Mouse (Mus musculus) kidney, adult 10 weeks (tissue): ENCODE results near the gene Sort1. TPM values are rescaled to one million over a fixed set of nuclear protein-coding genes. Genes with fewer than 3 reads are reported as not detected.

ENCODE experiments used
- polyA plus RNA-seq: library from polyadenylated mRNA; stranded (reverse); fragments of 350-450 nt; fragmentation: Illumina TruSeq; extraction: RNeasy Lipid Tissue Mini Kit (QIAGEN cat#74804); gene quantifications from one replicate; pipeline ENCODE4 v1.2.3, GENCODE M21; 2014; ENCODE audit warnings: low read depth, low replicate concordance

Gene Sort1
- polyA plus RNA-seq = 24.3 TPM

DNA sequence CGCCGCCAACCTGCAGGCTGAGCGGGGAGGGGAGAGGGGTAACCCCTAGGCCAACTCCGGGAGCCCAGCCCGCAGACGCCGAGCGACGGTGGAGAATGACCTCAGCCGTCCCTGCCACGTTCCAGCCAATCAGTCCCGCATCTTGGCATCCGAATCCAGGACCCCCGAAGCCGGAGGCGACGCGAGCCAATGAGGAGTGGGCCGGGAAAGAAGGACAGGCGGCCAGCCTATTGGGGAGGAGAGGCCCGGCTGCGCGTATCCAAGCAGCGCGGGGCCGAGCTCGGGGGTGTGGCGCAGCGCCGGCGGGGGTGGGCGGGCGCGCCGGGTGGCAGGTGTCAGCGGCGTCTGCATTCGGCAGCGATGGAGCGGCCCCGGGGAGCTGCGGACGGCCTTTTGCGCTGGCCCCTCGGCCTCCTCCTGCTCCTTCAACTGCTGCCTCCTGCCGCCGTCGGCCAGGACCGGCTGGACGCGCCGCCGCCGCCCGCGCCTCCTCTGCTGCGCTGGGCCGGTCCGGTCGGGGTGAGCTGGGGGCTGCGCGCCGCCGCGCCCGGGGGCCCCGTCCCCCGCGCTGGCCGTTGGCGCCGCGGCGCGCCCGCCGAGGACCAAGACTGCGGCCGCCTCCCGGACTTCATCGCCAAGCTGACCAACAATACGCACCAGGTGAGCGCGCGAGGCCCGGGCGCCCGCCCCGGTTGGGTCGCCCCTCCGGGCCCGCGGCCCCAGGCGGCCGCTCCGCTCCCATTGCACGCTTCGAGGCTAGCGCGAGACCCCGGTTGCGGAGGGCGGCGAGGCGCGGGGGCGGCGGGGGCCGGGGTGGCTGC lies at the start of gene Sort1:
Gene Sort1, plus strand, starts transcription at position 302 of the 821 bp plus-strand sequence.

DNA sequence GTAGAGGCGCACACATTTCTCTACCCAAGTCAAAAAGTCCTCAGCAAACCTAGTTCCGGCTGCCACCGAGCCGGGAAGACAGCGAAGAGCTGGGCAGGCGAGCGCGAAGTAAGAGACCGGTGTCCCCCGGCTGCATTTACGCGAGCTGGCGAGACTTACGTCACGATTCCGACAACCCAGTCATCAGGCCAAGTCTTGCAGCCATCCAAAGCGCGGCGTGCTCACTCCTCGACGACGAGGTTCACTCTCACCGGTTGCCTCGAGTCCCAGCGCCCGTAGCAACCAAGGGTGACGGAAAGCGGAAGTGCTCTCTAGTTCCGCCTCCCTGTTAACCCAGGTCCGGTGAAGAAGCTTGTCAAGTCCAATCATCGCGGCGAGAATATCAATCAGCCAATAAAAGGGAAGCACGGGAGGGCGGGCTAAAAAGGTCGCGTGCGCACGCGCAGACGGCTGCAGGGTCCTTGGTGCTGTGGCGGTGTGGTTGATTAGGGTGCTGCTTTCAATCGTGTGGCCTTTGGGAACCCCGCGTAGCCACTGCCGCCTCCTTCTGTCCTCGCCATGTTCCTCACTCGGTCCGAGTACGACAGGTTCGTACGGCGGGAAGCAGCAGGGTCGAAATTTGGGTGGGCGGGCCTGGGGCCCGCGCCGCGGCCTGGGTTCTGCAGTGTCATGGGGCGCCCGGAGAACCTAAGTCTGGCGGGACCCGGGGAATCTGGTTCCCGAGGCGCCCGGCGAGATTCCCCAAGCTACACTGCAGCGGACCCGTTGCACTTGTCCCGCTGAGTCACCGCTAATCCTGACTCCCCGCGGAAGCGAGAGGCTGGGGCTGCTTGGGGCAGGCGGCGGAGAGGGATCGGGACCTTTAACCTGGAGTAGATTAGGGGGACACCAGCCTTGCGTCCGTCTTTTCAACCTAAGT lies 26.9 kb upstream of the Sort1 start, which contains the start of gene Psma5:
Gene Psma5, plus strand, starts transcription at position 208 of the 919 bp plus-strand sequence.

DNA sequence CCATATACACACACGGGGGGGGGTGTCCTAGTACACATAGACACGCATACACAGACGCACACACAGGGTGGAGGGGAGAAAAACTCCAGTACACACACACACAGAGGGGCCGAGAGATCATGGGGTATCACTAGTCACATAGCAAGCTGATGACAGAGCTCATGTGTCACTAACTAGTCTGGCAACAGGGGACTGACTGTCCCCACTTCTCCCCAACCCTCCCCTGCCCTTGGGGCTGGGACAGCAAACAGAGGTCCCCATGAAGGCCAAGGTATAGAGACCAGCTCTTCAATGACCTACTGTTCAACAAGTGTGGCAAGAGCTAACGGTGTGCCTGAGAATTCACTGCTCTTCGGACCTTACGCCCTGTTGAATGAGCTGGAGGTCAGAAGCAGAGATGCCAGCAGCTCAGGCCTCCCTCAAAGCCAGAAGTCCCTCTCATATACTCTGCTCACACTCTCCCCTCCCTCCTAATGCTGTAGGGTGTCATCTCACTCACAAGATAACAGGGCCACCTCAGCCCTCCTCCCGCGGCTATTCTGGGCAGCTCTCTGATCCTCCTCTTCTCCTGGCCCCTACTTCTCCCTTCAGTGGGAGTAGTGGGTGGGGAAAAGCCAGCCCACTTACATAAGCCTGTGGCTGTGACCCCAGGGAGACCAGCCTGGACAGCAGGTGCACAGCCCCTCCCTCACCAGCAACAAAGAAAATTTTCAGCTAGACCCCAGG lies 80.6 kb downstream of the Sort1 start, which contains the start of gene Mybphl:
Gene Mybphl, plus strand, starts transcription at position 642 of the 726 bp plus-strand sequence.

DNA sequence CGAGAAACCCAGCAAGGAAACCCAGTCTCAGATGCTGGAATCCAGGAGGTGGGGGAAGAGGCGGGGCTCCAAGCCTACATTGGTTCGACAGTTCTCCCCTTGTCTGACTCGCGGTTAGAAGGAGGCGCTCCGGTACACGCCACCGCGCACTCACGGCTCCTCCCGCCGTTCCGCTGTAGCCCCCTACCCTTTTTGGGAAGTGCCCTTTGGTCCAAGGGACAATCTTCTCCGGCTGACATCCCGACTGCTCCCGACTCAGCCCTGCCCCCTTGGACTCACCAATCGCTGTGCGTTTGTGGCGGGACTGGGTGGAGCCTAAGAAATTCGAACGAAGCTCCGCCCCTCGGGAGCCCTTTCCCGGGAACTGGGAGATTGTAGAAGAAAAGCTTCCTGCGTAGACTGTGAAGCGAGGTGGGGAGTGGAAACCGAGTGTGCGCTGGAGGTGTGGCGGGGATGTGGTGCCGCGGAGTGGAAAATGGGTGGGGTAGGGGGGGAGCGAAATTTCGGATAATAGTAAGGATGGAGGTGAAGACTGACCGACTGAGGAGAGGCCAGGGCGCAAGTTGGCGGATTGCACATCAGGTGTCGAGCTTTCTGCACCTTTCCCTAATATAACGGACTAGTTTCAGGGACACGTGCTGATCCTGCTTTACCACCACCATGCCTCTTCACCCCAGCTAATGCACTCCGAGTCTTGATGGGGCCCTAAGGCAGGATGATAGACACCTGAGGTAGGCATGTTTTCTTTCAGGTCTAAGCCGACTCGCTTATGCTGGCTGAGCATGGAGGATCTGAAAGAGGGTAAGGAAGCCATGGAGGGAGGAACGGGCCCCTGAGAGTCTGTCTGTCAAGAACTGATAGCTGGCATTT lies 99.8 kb downstream of the Sort1 start, which contains the start of gene Psrc1:
Gene Psrc1, plus strand, starts transcription at position 355 of the 870 bp plus-strand sequence.

Other genes starting within 250 kb of the Sort1 start
- gene Gstm4, start 239.2 kb upstream of the Sort1 start, polyA plus RNA-seq = 3.7 TPM
- 8.5 TPM for gene Ampd2, start 197.4 kb upstream of the Sort1 start, polyA plus RNA-seq
- gene Gnat2, start 191.3 kb upstream of the Sort1 start, polyA plus RNA-seq = 0.77 TPM
- 225 TPM for gene Gnai3, start 137.9 kb upstream of the Sort1 start, polyA plus RNA-seq
- gene Gpr61, start 129.2 kb upstream of the Sort1 start, polyA plus RNA-seq = not detected
- 7.6 TPM for gene Amigo1, start 97.7 kb upstream of the Sort1 start, polyA plus RNA-seq
- 5.1 TPM for gene Cyb561d1, start 82.9 kb upstream of the Sort1 start, polyA plus RNA-seq
- gene Atxn7l2, start 73.1 kb upstream of the Sort1 start, polyA plus RNA-seq = 2.3 TPM
- gene Sypl2, start 57.4 kb upstream of the Sort1 start, polyA plus RNA-seq = 14.7 TPM
- 101 TPM for gene Psma5, start 27.2 kb upstream of the Sort1 start, polyA plus RNA-seq
- gene Mybphl, start 80.8 kb downstream of the Sort1 start, polyA plus RNA-seq = not detected
- not detected for gene Psrc1, start 99.8 kb downstream of the Sort1 start, polyA plus RNA-seq
- 2.6 TPM for gene Celsr2, start 131.5 kb downstream of the Sort1 start, polyA plus RNA-seq
- 19.5 TPM for gene Sars, start 161.1 kb downstream of the Sort1 start, polyA plus RNA-seq